Mouse (Mus musculus): ENCODE data around the gene Gga3. TPM values are rescaled to one million over a fixed set of nuclear protein-coding genes. Genes with fewer than 3 reads are reported as not detected.
A peak's percentile ranks its signal among the peaks of the same experiment; 100 is the strongest.

The Gga3 gene
- polyA plus RNA-seq, 1 experiment from 2014 or later = 19.2 TPM

DNA sequence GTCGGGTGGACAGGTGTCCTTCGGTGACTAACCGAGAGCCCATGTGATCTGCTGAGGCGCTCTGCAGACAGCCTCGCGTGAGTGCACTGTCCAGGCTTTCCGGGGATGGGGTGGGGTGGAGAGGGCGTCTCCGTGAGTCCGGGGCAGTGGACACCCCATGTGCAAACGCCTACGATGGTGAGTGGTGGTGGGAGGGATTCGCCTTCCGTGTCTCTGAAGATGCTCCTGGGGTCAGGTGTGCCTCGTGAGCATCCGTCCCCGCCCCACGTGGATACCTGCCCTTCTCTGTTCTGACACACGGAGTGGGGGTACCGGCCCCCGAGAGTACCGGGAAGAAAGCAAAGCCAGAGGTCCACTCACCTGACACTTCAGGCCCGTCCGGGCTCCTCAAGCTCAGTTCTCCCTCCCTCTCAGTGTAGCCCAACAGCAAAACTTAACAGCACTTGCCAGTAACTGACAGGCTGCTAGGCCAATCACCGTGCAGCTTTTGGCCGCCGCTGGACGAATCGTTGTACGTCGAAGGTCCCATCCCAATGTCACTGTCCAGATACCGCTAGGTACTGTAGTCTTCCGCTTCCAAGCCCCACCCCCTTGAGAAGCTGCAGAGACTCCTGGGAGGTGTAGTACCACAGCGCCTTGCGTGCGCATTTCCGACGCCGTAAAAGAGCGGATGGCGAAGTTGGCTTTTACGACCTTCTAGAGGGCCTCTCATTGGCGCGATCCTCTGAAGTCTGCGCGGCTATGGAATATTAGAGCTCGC lies 24.0 kb upstream of the Gga3 start, which contains the start of gene Slc25a19:
Gene Slc25a19, minus strand, starts transcription at position 591 of the 760 bp plus-strand sequence.
- Histone ChIP-seq H3K4me3 (ENCODE audit: low read depth, low read length) (peak within 1 kb of the TSS; percentile 77), H3K36me3 (ENCODE audit: control insufficient read depth, insufficient read depth, low read length) (peaks cover 10% of the 10 kb centered on the region), H3K4me2 (ENCODE audit: low read length) (peak within 1 kb of the TSS; percentile 93), H3K27ac (ENCODE audit: low read depth) (no peak within 1 kb of the TSS), H3K27me3 (replicated peaks; ENCODE audit: control insufficient read depth, insufficient read depth, low read length) (no peaks in the 10 kb centered on the region), H3K9ac (ENCODE audit: low read length) (peak within 1 kb of the TSS; percentile 60), H3K9me3 (ENCODE audit: control insufficient read depth, low read length) (no peaks in the 10 kb centered on the region), H3K4me1 (replicated peaks; ENCODE audit: control insufficient read depth, insufficient read depth, low read length) (peaks cover 10% of the 10 kb centered on the region)
- DNase-seq (ENCODE audit: low spot score) (peak; percentile 99), ATAC-seq (replicated peaks; ENCODE audit: low FRiP score, low TSS enrichment, low read depth) (peak; percentile 99)
- WGBS = under 1% methylated on average over 47 of the region's 47 CpGs

DNA sequence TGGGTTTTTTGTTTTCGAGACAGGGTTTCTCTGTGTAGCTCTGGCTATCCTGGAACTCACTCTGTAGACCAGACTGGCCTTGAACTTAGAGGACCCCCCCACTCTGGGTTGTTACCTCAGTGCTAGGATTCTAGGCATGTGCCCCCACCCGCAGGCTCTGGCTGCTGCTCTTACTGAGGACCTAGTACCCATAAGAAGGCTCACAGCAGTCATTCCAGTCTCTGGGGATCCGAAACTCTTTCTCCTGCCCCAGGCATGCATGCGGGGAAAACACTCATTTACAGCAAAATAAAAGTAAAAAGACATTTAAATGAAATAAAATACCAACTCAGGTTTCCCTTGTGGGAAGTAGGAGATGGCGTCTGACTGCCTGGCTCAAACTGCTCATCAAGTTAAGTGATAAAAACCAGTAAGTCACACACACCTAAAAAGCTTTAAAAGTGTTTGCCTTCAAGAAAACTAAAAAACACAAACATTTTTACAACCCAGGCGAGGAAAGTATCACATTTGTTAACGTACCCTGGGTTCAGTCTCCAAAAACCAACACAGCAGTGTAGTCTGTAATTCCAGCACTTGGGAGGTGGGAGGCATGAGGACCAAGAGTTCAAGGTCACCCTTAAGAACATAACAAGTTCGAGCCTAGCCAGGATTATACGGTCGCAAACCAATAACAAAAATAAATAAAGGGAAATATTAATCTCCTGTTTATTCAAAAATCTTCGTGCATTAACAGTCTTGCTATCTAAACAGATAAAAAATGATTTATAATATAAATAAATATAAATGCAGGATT lies 23.2 kb upstream of the Gga3 start:
- H3K4me1 ChIP-seq (replicated peaks; ENCODE audit: control insufficient read depth, insufficient read depth, low read length) = peaks cover 10% of the 10 kb centered on the region
- DNase-seq (ENCODE audit: low spot score) (no peak), ATAC-seq (replicated peaks; ENCODE audit: low FRiP score, low TSS enrichment, low read depth) (no peak)
- peak overlapping the region; percentile 60 for H3K9ac ChIP-seq (ENCODE audit: low read length)
- WGBS = 45% methylated on average over 11 of the region's 11 CpGs
- no peaks in the 10 kb centered on the region for H3K27me3 ChIP-seq (replicated peaks; ENCODE audit: control insufficient read depth, insufficient read depth, low read length)
- H3K4me2 ChIP-seq (ENCODE audit: low read length) = peak overlapping the region; percentile 93
- H3K4me3 ChIP-seq (ENCODE audit: low read depth, low read length) = peak overlapping the region; percentile 77
- H3K27ac ChIP-seq (ENCODE audit: low read depth) = no peak overlapping the region
- H3K36me3 ChIP-seq (ENCODE audit: control insufficient read depth, insufficient read depth, low read length) = peaks cover 18% of the 10 kb centered on the region
- H3K9me3 ChIP-seq (ENCODE audit: control insufficient read depth, low read length) = no peaks in the 10 kb centered on the region

GRCm38 (mm10) chr11:115625877-115626276 lies 22.0 kb upstream of the Gga3 start:
- ATAC-seq (replicated peaks; ENCODE audit: low FRiP score, low TSS enrichment, low read depth) = no peak
- H3K27ac ChIP-seq (ENCODE audit: low read depth) = no peak overlapping the region

GRCm38 (mm10) chr11:115623487-115624070 lies 19.7 kb upstream of the Gga3 start:
- Histone ChIP-seq H3K4me2 (ENCODE audit: low read length) (no peak overlapping the region), H3K9ac (ENCODE audit: low read length) (no peak overlapping the region), H3K36me3 (ENCODE audit: control insufficient read depth, insufficient read depth, low read length) (peaks cover 41% of the 10 kb centered on the region), H3K27me3 (replicated peaks; ENCODE audit: control insufficient read depth, insufficient read depth, low read length) (no peaks in the 10 kb centered on the region), H3K4me3 (ENCODE audit: low read depth, low read length) (no peak overlapping the region), H3K27ac (ENCODE audit: low read depth) (no peak overlapping the region), H3K4me1 (replicated peaks; ENCODE audit: control insufficient read depth, insufficient read depth, low read length) (peaks cover 10% of the 10 kb centered on the region), H3K9me3 (ENCODE audit: control insufficient read depth, low read length) (no peaks in the 10 kb centered on the region)
- ATAC-seq (replicated peaks; ENCODE audit: low FRiP score, low TSS enrichment, low read depth) (no peak), DNase-seq (ENCODE audit: low spot score) (no peak)
- 77% methylated on average over 9 of the region's 9 CpGs for WGBS

More at GRCm38 (mm10) chr11:115625877-115626276, 22.0 kb upstream of the Gga3 start:
- no peak for DNase-seq (ENCODE audit: low spot score)
- WGBS = 85% methylated on average over 9 of the region's 9 CpGs
- Histone ChIP-seq H3K36me3 (ENCODE audit: control insufficient read depth, insufficient read depth, low read length) (peaks cover 23% of the 10 kb centered on the region), H3K4me3 (ENCODE audit: low read depth, low read length) (no peak overlapping the region), H3K4me1 (replicated peaks; ENCODE audit: control insufficient read depth, insufficient read depth, low read length) (peaks cover 10% of the 10 kb centered on the region), H3K9ac (ENCODE audit: low read length) (no peak overlapping the region), H3K27me3 (replicated peaks; ENCODE audit: control insufficient read depth, insufficient read depth, low read length) (no peaks in the 10 kb centered on the region), H3K4me2 (ENCODE audit: low read length) (no peak overlapping the region), H3K9me3 (ENCODE audit: control insufficient read depth, low read length) (no peaks in the 10 kb centered on the region)

GRCm38 (mm10) chr11:115619949-115620348 lies 16.1 kb upstream of the Gga3 start:
- Histone ChIP-seq H3K27me3 (replicated peaks; ENCODE audit: control insufficient read depth, insufficient read depth, low read length) (no peaks in the 10 kb centered on the region), H3K27ac (ENCODE audit: low read depth) (no peak overlapping the region), H3K9ac (ENCODE audit: low read length) (no peak overlapping the region), H3K36me3 (ENCODE audit: control insufficient read depth, insufficient read depth, low read length) (peaks cover 52% of the 10 kb centered on the region), H3K4me3 (ENCODE audit: low read depth, low read length) (no peak overlapping the region), H3K4me2 (ENCODE audit: low read length) (no peak overlapping the region), H3K4me1 (replicated peaks; ENCODE audit: control insufficient read depth, insufficient read depth, low read length) (0 out of 2 replicates have a peak, but pooled peaks cover 2% of the 10 kb centered on the region), H3K9me3 (ENCODE audit: control insufficient read depth, low read length) (no peaks in the 10 kb centered on the region)
- no peak for ATAC-seq (replicated peaks; ENCODE audit: low FRiP score, low TSS enrichment, low read depth)
- 92% methylated on average over 7 of the region's 7 CpGs for WGBS
- DNase-seq (ENCODE audit: low spot score) = no peak

DNA sequence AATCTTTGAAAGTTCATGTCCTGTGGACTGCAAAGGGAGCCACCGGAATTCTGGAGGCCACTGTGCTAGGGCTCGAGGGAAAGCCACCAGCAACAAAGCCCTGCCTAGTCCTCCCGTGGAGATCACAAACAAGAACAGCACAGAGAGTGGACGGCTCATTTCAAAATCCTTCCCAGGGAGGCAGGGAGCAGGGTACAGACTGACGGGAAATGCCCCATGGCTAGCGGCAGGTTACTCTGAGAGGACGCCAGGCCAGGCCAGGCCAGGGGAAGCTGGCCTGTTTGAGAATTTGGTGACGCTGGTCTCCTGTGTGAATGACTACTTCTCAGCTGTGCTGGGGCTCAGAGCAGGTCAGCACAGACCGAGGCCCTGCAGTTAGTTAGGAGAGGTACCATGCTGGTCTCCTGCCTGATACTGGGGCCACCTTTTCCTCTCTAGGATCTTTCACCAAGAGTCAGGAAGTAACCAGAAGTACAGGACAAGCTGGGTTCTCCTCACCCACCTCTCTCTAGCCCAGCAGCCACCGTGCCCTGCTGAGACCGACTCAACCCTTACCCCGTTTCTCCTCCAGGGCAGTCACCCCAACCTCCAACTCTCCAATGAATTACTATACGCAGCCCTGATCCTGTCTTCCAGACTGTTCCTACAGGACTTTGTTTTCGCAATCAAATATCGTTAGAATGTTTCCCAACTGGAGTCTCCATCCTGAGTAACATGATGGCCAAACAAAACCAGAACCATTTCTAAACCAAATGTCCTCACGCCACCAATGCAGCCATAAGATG lies 15.1 kb upstream of the Gga3 start:
- DNase-seq (ENCODE audit: low spot score) = no peak
- 0 out of 2 replicates have a peak, but pooled peaks cover 2% of the 10 kb centered on the region for H3K4me1 ChIP-seq (replicated peaks; ENCODE audit: control insufficient read depth, insufficient read depth, low read length)
- peaks cover 58% of the 10 kb centered on the region for H3K36me3 ChIP-seq (ENCODE audit: control insufficient read depth, insufficient read depth, low read length)
- H3K27ac ChIP-seq (ENCODE audit: low read depth) = no peak overlapping the region
- no peak overlapping the region for H3K4me3 ChIP-seq (ENCODE audit: low read depth, low read length)
- H3K4me2 ChIP-seq (ENCODE audit: low read length) = no peak overlapping the region
- no peaks in the 10 kb centered on the region for H3K27me3 ChIP-seq (replicated peaks; ENCODE audit: control insufficient read depth, insufficient read depth, low read length)
- 85% methylated on average over 16 of the region's 16 CpGs for WGBS
- ATAC-seq (replicated peaks; ENCODE audit: low FRiP score, low TSS enrichment, low read depth) = no peak
- no peak overlapping the region for H3K9ac ChIP-seq (ENCODE audit: low read length)
- H3K9me3 ChIP-seq (ENCODE audit: control insufficient read depth, low read length) = no peaks in the 10 kb centered on the region

GRCm38 (mm10) chr11:115618001-115618400 lies 14.2 kb upstream of the Gga3 start:
- WGBS = 89% methylated on average over 2 of the region's 2 CpGs
- H3K27ac ChIP-seq (ENCODE audit: low read depth) = no peak overlapping the region
- H3K9me3 ChIP-seq (ENCODE audit: control insufficient read depth, low read length) = no peaks in the 10 kb centered on the region
- H3K27me3 ChIP-seq (replicated peaks; ENCODE audit: control insufficient read depth, insufficient read depth, low read length) = no peaks in the 10 kb centered on the region
- no peak overlapping the region for H3K4me3 ChIP-seq (ENCODE audit: low read depth, low read length)
- H3K36me3 ChIP-seq (ENCODE audit: control insufficient read depth, insufficient read depth, low read length) = peaks cover 49% of the 10 kb centered on the region
- no peak overlapping the region for H3K4me2 ChIP-seq (ENCODE audit: low read length)
- H3K4me1 ChIP-seq (replicated peaks; ENCODE audit: control insufficient read depth, insufficient read depth, low read length) = peaks cover 10% of the 10 kb centered on the region
- no peak for DNase-seq (ENCODE audit: low spot score)
- H3K9ac ChIP-seq (ENCODE audit: low read length) = no peak overlapping the region
- no peak for ATAC-seq (replicated peaks; ENCODE audit: low FRiP score, low TSS enrichment, low read depth)

DNA sequence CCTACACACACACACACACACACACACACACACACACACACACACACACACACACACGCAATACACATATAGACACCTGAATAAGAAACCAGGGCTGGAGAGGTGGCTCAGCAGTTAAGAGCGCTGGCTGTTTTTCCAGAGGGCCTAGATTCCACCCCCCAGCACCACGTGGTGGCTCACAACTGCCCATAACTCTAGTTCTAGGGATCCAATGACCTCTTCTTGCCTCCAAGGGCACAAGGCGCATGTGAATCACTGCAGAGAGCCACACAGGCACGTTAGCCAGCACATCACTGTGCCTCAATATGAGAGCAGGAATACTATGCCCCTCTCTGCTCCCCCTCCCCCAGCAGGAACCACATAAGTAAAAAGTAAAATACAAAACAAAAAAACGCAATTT lies 13.0 kb upstream of the Gga3 start:
- Histone ChIP-seq H3K4me1 (replicated peaks; ENCODE audit: control insufficient read depth, insufficient read depth, low read length) (peaks cover 11% of the 10 kb centered on the region), H3K4me2 (ENCODE audit: low read length) (no peak overlapping the region), H3K9me3 (ENCODE audit: control insufficient read depth, low read length) (no peaks in the 10 kb centered on the region), H3K27me3 (replicated peaks; ENCODE audit: control insufficient read depth, insufficient read depth, low read length) (no peaks in the 10 kb centered on the region), H3K4me3 (ENCODE audit: low read depth, low read length) (no peak overlapping the region), H3K27ac (ENCODE audit: low read depth) (no peak overlapping the region), H3K36me3 (ENCODE audit: control insufficient read depth, insufficient read depth, low read length) (peaks cover 38% of the 10 kb centered on the region), H3K9ac (ENCODE audit: low read length) (no peak overlapping the region)
- WGBS = 78% methylated on average over 6 of the region's 6 CpGs
- DNase-seq (ENCODE audit: low spot score) (no peak), ATAC-seq (replicated peaks; ENCODE audit: low FRiP score, low TSS enrichment, low read depth) (no peak)

All from intestine, embryonic 14.5 days (tissue).